Mouse (Mus musculus): Measurements from ENCODE around the gene AI481877.
"Not testable (repeated sequence)": the region's sequence is repeated elsewhere in the genome, so short reads cannot be mapped to it uniquely, and the experiment has no call there.

The AI481877 gene

DNA sequence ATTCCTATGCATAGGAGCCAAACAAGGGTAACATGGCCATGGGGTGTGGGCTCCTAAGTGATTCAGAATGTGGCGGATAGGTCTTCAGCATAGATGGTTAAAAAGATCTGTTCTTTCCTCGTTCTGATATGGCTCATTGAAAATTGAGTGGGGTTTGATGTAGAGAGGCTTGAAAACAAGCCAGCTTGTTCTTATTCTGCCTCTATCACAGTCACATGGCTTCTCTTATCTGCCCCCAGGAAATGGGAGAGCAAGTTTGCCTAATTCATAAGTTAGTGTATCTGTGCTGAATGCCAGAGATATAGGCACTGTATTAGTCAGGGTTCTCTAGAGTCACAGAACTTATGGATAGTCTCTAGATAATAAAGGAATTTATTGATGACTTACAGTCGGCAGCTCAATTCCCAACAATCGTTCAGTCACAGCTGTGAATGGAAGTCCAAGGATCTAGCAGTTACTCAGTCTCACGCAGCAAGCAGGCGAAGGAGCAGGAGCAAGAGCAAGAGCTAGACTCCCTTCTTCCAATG is at the start of gene AI481877:
Gene AI481877 (minus strand): TSS at position 477 of the 527 bp plus-strand sequence.
- not testable (repeated sequence) for DNase-seq (ENCODE audit: extremely low spot score)

DNA sequence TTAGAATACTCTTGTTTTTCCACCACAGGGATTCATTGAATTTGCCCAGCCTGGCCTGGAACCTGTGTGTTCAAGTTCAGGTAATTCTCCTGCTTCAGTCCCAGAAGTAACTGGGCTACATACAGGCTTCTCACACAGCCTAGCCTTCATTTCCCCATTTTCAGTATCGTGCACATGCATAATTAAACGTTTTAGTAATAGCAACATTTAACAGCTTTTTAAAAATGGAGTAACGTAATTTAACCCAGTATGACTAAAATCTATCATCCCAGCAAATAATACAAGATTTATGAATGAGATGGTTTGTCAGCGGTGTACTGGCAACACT is 49.7 kb upstream of the AI481877 start:
- DNase-seq (ENCODE audit: extremely low spot score): no peak

DNA sequence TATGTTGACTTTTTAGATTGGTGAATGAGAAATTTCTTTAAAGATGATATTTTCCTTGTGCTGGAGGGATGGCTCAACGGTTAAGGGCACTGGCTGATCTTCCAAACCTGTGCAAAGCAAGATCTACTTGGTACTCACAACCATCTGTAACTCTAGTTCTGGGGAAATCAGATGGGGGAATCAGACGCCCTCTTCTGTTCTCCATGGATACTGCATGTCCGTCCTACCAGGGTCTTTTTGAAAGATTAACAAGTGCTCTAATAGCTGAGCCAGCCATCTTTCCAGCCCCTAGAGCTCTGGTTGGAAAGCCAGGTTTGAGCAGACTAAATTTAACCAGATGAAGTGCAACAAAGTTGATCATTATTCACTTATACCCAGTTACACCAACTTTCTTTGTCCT is 48.5 kb upstream of the AI481877 start:
- DNase-seq (ENCODE audit: extremely low spot score): peak; percentile 62

DNA sequence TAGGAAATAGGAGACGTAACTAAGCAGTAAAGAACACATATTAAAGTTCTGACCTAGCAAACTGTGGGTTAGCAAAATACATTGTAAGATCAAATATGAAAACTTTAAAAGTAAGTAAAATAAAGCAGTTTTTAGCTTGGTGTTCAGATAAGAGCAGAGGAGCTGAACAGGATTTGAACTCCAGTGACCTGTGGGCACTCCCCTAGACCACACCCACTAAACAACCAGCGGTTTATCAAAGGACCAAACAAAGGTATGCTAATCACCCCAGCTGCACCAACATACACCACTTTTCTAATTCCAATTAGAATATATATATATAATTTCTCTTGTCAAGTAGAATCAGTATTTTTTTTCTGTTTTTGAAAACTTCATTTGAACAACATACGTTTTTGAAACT is 46.9 kb upstream of the AI481877 start:
- no peak for DNase-seq (ENCODE audit: extremely low spot score)

DNA sequence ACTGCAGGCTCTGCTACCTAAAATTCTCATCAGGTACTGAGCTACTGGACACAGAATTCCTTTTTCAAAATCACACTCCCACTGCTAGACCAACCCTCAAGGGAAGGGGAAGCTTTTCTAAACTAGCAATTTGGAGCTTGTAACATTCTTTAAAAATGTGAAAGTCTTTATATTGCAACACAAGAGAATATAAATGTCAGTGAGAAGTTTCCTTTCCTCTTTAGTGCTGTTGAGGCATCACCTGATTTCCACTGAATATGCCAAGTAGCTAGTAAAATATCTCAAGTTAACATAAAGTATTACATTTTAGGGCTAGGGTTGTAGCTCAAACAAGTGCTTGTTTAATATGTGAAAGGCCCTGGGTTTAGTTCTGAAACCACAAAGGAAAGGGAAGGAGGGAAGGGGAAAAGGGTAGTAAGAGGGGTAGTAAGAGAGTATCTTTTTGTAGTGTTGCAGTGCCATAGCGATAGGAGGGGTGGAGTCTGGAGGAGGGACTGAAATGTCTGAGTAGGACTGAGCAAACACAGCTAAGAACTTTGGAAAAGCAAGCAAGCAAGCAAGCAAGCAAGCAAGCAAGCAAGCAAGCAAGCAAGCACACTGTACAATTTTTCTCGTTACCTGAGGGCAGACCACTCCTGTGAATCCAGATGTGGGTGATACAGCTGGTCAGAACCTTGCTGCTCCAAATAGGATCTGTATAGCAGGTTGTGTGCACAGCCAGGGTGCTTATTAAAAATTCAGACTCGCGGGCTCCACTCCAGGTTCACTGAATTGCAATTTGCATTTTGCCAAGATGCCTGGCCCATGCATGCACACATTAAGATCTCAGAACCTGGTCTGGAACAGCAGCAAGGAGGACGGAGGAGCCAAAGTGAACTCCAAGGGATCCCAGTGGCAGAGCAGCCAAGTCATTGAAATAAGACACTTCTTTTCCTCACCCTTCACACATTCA is 42.8 kb upstream of the AI481877 start:
- DNase-seq (ENCODE audit: extremely low spot score): no peak

DNA sequence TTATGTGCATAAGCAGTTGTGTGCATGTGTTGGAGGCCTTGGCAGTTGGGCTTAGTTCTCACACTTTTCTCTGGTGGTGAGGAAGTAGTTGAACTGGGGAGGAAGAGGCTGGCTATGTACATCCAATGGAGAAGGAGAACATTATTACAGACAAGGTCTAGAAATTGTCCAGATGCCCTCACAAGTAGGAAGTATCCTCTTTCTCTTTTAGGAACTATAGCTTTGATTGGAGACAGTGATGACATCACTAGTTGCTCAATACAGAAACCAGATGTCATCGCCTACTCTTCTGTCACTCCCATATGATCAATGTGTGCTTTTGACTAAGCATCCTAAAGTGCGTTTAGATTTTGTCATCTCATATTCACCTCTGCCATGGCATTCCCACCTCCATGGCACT is 38.8 kb upstream of the AI481877 start:
- no peak for DNase-seq (ENCODE audit: extremely low spot score)

DNA sequence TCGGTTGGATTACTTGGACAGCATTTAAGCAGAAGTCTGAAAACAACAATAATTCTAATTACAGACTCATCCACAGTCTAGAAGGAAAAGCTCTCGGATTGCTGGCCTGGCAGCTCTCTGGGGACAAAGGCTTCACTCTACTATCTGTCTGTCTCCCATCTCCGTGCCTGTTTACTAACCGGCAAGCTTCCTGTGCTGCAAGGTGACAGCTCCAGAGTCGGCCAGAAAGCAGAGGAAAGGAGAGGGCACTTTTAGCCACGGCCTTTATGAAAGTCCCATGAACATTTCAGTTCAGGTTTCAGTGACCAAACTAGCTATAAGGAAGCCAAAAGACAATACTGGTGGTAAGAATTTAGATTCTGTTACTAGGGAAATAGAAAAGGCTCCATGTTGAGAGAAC is 37.1 kb upstream of the AI481877 start:
- DNase-seq (ENCODE audit: extremely low spot score): no peak

DNA sequence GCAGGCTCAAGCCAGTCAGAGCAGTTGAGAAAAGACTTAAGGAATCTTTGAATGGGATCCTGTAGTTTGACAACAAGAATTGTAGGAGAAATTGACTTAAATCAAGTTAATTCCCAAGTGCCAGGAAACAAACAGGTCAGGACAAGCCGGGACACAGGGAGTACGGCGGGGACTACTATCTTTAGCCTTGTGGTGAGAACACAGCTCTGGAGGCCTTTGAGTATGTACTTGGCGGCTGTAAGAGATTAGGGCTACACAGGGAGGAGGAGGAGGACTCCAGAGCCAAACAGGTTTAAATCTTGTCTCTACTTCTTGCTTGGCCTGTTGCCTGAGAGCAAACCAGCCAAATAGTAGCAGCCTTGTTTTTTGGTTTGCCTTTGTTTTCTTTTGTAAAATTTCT is 36.2 kb upstream of the AI481877 start:
- DNase-seq (ENCODE audit: extremely low spot score): no peak

DNA sequence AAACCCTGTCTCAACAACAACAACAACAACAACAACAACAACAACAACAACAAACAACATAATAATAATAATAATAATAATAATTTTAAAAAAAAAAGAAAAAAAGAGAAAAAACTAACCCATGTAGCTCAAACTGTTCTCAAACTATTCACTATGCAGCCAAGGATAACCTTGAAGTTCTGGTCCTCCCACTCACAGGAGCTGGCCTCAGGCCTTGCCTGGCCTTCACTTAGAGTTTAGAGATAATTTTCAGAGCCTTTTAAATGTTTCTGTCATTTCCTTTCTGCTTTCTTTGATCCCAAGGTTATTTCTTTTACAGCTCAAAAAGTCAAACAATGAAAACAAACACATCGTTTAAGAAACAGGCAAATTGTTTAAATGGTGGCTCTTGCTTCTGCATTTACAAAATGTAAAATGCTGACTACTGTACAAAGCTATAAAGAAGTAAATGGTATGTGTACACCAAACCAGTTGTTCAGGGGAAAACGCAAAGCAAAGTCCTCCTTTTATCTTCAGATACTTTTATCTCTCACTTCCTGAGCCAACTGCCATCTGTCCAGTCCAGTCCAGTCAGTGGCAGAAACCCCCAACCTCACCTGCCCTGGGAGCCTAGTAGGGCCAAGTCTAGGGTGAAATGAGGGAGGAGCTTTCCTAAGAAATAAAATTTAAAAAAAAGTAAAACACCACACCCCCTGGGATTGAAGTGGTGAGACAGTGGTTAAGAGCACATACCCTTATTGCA is 34.6 kb upstream of the AI481877 start:
- no peak for DNase-seq (ENCODE audit: extremely low spot score)

DNA sequence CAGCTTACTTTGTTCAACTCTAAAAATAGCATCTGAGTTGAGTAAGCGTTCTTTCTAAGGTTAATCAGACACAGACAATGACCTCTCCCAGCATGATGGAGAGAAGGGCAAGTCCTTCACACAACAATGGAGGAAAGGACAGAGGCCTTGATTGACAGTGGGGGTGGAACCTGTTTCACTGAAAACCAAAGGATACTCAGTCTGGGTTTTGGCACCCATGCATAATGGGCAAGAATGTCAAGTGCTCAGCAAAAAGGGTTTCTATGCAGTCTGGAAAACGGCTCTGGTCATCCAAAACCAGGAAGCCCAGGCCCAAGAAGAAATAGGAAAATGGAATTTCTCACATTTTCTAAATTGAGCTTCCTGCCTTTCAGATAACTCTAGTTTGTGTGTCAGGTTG is 33.8 kb upstream of the AI481877 start:
- DNase-seq (ENCODE audit: extremely low spot score): peak; percentile 7

DNA sequence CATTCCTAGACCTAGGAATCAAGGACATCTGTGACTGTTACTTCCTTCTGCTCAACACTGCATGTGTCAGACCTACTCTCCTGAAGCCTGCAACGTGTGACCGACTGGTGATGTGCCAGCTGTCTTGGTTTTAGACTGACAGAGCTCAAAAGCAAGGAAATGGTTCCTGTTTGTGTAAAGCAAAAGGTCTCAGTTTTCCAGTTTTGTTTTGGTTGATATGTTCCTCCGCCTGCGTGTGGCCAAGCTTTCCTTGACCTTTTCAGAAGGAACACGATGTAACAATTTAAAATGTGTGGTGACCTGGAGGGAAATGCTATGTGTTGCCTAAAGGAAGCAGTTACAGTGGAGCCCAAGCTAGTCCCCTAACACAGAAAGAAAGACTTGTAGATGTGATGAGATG is 31.2 kb upstream of the AI481877 start:
- DNase-seq (ENCODE audit: extremely low spot score): no peak

DNA sequence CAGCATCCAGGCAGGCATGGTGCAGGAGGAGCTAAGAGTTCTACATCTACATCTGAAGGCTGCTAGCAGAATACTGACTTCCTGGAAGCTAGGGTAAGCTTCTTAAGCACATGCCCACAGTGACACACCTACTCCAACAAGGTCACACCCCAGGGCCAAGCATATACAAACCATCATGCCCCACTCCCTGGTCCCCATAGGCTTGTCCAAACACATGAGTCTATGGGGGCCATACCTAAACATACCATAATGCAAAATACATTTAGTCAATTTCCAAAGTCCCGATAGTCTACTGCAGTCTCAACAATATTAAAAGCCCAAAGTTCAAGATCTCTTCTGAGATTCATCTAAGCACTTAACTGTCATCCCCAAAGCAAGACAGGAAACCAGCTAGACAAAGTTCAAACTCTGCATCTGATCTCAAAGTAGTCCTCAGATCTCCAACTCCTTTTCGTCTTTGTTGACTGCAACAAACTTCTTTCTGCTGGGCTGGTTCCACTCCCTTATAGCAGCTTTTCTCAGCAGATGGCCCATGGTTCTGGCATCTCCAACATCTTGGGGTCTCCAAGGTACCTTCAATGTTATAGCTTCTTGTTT is 28.6 kb upstream of the AI481877 start:
- DNase-seq (ENCODE audit: extremely low spot score): no peak

DNA sequence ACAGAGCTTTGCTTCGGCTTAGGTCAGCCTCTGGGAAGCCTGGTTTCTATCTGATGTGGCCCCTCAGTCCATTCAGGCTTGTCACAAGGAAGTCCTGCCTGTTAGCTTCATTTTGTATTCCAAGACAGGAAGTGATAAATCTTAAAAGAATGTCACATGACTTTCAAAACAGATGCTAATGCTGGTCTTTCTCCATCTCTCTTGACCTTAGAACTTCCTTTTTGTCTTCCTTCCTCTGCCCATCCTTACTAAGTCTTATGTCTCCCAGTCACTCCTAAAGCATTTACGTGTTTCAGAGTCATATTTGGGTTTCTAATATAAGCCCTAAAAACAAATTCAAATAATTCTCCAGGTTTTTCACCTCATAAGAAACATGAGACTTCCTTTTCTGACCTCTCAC is 25.3 kb upstream of the AI481877 start:
- DNase-seq (ENCODE audit: extremely low spot score): no peak

DNA sequence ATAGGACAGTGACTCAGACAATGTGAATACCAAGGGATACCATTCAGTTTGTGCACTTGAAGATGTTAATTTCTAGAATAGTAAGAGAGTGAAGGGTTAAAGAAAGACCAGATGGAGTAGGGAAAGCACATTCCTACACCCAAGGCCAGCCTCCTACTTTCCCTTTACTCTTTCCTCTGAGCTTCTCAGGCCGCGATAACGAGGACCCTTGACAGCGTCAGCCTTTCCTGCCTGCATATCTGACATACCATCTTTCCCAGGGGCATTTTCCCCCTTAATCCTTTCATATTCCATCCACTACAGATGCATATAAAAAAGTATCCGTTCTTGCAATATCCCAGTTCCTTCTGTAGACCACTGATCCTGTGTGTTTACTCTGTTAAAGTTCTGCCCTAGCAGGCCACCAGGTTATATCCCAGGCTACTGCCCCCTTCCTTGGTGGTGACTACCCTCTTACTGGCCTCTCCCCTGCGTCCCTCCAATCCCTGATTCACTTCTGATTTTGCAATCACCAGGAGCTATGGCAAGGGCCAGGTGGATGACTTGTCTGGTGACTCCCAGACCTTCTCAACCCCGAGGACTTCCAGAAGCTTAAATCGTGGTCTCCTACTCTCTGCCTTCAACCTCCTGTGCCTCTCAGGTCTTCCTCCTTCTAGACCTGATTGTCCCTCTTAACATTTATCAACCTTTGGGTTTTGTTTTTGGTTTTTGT is 22.3 kb upstream of the AI481877 start:
- DNase-seq (ENCODE audit: extremely low spot score): no peak

DNA sequence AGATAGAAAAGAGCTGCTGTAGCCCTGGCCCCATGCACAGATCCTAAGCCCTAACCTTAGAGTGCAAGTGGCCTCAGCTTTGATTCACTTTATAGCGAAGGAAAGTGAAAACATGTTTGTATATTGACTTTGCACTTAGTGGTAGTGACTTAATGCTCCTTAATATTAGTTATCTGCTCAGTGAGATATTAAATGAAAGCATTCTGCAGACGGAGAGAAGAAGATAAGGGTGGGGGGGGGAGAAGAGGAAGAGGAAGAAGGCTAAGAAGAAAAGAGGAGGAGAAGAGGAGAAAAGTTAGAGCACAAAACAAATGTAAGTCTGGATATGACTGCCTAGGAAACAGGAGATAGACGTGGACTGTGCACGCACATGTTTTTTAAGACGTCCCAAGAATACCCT is 21.5 kb upstream of the AI481877 start:
- DNase-seq (ENCODE audit: extremely low spot score): no peak

DNA sequence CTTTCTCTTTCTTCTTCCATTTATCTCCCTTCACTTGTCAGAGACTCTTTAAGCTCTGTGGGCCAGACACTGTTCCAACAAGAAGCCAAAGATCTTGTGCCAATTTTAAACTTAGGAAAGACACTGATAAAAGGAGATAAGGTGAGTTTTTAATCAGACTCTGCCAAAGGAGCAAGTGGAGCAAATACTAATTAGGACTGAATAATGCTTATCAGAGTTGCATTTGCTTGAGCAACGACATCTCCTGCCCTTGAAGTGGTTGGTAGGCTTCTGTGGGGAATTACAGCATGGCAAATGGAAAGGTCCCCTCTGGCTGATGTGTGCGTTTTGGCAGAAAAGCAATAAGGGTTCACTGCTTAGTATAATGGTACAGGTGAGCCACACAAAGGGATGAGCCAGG is 18.9 kb upstream of the AI481877 start:
- DNase-seq (ENCODE audit: extremely low spot score): no peak

DNA sequence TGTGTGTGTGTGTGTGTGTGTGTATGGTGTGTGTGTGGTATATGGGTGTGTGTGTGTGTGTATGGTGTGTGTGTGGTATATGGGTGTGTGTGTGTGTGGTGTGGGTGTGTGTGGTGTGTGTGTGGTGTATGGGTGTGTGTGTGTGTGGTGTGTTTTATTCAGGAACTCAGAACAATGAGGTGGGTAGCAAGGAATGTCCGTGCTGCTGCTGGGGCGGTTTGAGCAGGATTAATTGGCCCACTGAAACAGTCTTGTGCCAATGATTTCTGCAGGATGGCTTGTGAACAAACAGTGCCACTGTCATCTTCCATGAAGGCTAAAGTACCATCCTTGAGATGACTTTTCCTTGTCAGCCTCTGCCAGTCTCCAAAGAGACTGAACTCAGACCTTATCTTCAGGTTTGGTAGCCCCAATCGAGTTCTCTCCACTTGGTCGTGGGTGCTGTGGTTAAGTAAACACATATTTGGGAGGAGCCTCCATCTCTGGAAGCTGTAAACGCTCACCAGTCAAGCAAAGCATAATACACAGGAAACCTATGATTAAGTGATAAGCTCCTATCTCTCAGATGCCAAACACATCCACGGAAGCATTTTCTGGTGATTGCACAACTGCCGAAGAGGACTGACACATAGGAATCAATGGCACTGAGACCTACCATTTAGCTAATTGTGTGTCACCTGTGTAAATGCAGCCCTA is 18.3 kb upstream of the AI481877 start:
- no peak for DNase-seq (ENCODE audit: extremely low spot score)

DNA sequence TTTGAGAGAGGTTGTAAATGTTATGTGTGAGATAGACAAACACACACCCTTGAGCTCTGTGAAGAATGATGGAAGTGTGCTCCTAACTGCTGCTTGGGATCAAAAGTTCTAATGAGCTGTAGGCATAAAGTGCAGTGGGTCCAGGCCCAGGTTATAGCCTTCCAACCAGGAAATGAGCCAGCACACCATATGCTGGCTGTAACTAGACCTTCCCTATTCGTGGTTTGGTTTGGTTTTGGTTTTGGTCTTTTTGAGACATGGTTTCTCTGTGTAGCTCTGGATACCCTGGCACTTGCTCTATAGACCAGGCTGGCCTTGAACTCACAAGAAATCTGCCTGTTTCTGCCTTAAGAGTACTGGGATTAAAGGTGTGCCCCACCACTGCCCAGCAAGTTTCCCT is 13.2 kb upstream of the AI481877 start:
- DNase-seq (ENCODE audit: extremely low spot score): no peak

DNA sequence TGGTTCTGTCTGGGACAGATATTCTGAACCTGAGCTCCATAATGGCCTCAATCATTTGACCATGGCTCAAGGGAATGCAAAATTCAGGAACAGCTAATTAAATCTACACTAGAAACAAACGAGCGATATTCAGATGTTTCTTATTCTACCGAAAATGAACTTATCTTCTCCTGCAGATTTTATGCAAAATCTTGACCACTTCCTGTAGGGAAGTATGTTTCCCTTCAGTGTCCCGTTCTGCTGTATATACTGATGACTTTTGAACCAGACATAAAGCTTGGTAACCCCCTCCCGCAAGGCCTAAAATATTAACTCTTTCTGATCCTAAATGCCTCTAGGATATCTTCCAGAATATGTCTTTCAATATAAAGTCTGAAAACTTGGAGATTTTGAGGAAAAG is 12.1 kb upstream of the AI481877 start:
- no peak for DNase-seq (ENCODE audit: extremely low spot score)

DNA sequence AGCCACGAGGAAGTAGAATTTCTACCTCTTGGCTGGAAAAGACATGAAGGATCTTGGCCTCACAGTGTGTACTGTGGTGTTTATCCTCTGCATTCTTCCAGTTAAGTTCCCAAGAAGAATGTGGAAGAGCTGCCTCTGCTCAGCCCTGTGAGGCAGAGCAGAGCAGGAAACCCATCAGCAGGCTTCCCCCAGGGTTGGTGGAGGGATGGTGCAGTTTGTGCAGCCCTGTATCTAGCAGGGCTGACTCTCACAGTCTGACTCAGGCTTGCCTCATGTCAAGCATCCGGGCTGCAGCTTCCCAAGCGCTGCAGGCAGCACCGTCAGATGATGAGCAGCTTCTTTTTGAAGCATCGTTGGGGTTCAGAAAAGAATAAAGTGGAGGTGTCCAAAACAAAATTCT is 10.3 kb upstream of the AI481877 start:
- no peak for DNase-seq (ENCODE audit: extremely low spot score)

DNA sequence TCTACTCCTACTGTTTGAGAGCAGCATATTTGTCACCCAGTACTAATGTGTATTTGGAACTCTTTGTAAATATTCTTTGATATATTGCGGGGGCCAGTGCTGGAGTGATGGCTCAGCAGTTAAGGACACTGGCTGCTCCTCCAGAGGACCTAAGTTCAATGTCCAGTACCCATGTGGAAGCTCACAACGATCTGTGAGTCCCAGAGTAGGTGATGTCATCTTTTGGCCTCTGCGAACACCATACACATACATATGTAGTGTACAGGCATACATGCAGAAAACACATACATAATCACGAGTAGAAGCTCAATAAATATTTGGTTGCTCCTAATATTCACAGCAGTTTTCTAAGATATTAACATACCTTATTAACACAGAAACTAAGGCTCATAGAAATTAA is 9.8 kb downstream of the AI481877 start:
- DNase-seq (ENCODE audit: extremely low spot score): no peak
